Mouse (Mus musculus): ENCODE measurements around the gene Tyw1. TPM values are rescaled to one million over a fixed set of nuclear protein-coding genes. Genes with fewer than 3 reads are reported as not detected.

Gene Tyw1
- polyA plus RNA-seq, 1 experiment from 2014 or later = 11.2 TPM

GRCm38 (mm10) chr5:130293941-130294340 lies 38.5 kb downstream of the Tyw1 start:
- no peak overlapping the region for H3K4me3 ChIP-seq (replicated peaks)
- 80% methylated on average over 5 of the region's 5 CpGs for WGBS (ENCODE audit: insufficient replicate concordance)
- no peak for ATAC-seq (ENCODE audit: insufficient read depth)

GRCm38 (mm10) chr5:130294598-130294997 lies 39.2 kb downstream of the Tyw1 start:
- Histone ChIP-seq H3K36me3 (replicated peaks) (peaks cover 63% of the 10 kb centered on the region), H3K4me1 (replicated peaks) (no peaks in the 10 kb centered on the region), H3K27me3 (no peaks in the 10 kb centered on the region), H3K9me3 (replicated peaks) (no peaks in the 10 kb centered on the region), H3K9ac (no peak overlapping the region), H3K4me3 (replicated peaks) (no peak overlapping the region), H3K27ac (replicated peaks) (no peak overlapping the region), H3K4me2 (no peak overlapping the region)
- ATAC-seq (ENCODE audit: insufficient read depth) = no peak
- WGBS (ENCODE audit: insufficient replicate concordance) = 79% methylated on average over 6 of the region's 6 CpGs

More at GRCm38 (mm10) chr5:130293941-130294340, 38.5 kb downstream of the Tyw1 start:
- Histone ChIP-seq H3K27me3 (no peaks in the 10 kb centered on the region), H3K36me3 (replicated peaks) (peaks cover 59% of the 10 kb centered on the region), H3K27ac (replicated peaks) (no peak overlapping the region), H3K4me1 (replicated peaks) (no peaks in the 10 kb centered on the region), H3K9ac (no peak overlapping the region), H3K9me3 (replicated peaks) (no peaks in the 10 kb centered on the region), H3K4me2 (no peak overlapping the region)

- no peaks in the 10 kb centered on the region for H3K4me1 ChIP-seq (replicated peaks)
- peaks cover 64% of the 10 kb centered on the region for H3K36me3 ChIP-seq (replicated peaks)
- H3K9me3 ChIP-seq (replicated peaks) = no peaks in the 10 kb centered on the region
- H3K27ac ChIP-seq (replicated peaks) = no peak overlapping the region
- no peaks in the 10 kb centered on the region for H3K27me3 ChIP-seq
- H3K4me3 ChIP-seq (replicated peaks) = no peak overlapping the region
- WGBS (ENCODE audit: insufficient replicate concordance) = 76% methylated on average over 5 of the region's 5 CpGs
- H3K9ac ChIP-seq = no peak overlapping the region
- no peak overlapping the region for H3K4me2 ChIP-seq
- no peak for ATAC-seq (ENCODE audit: insufficient read depth)
Measured at GRCm38 (mm10) chr5:130296071-130296470, 40.7 kb downstream of the Tyw1 start.

- H3K4me3 ChIP-seq (replicated peaks) = no peak overlapping the region
- no peak overlapping the region for H3K4me2 ChIP-seq
- peaks cover 63% of the 10 kb centered on the region for H3K36me3 ChIP-seq (replicated peaks)
- no peaks in the 10 kb centered on the region for H3K4me1 ChIP-seq (replicated peaks)
- no peaks in the 10 kb centered on the region for H3K9me3 ChIP-seq (replicated peaks)
- H3K27ac ChIP-seq (replicated peaks) = no peak overlapping the region
- H3K27me3 ChIP-seq = no peaks in the 10 kb centered on the region
- ATAC-seq (ENCODE audit: insufficient read depth) = no peak
- WGBS (ENCODE audit: insufficient replicate concordance) = 83% methylated on average over 9 of the region's 9 CpGs
- no peak overlapping the region for H3K9ac ChIP-seq
Measured at GRCm38 (mm10) chr5:130298831-130299460, 43.5 kb downstream of the Tyw1 start.

- Histone ChIP-seq H3K9me3 (replicated peaks) (no peaks in the 10 kb centered on the region), H3K9ac (no peak overlapping the region), H3K36me3 (replicated peaks) (peaks cover 69% of the 10 kb centered on the region), H3K4me2 (no peak overlapping the region), H3K4me1 (replicated peaks) (no peaks in the 10 kb centered on the region), H3K27me3 (no peaks in the 10 kb centered on the region), H3K27ac (replicated peaks) (no peak overlapping the region), H3K4me3 (replicated peaks) (no peak overlapping the region)
- no peak for ATAC-seq (ENCODE audit: insufficient read depth)
- WGBS (ENCODE audit: insufficient replicate concordance) = 80% methylated on average over 8 of the region's 8 CpGs
Measured at GRCm38 (mm10) chr5:130299526-130299925, 44.1 kb downstream of the Tyw1 start.

GRCm38 (mm10) chr5:130303611-130304010 lies 48.2 kb downstream of the Tyw1 start:
- Histone ChIP-seq H3K4me3 (replicated peaks) (no peak overlapping the region), H3K27me3 (no peaks in the 10 kb centered on the region), H3K9me3 (replicated peaks) (no peaks in the 10 kb centered on the region), H3K4me2 (no peak overlapping the region), H3K36me3 (replicated peaks) (peaks cover 55% of the 10 kb centered on the region), H3K4me1 (replicated peaks) (no peaks in the 10 kb centered on the region), H3K27ac (replicated peaks) (no peak overlapping the region), H3K9ac (no peak overlapping the region)
- 81% methylated on average over 6 of the region's 6 CpGs for WGBS (ENCODE audit: insufficient replicate concordance)
- ATAC-seq (ENCODE audit: insufficient read depth) = no peak

- 77% methylated on average over 7 of the region's 7 CpGs for WGBS (ENCODE audit: insufficient replicate concordance)
- Histone ChIP-seq H3K27ac (replicated peaks) (no peak overlapping the region), H3K27me3 (no peaks in the 10 kb centered on the region), H3K4me1 (replicated peaks) (no peaks in the 10 kb centered on the region), H3K4me3 (replicated peaks) (no peak overlapping the region), H3K4me2 (no peak overlapping the region), H3K9me3 (replicated peaks) (no peaks in the 10 kb centered on the region), H3K9ac (no peak overlapping the region), H3K36me3 (replicated peaks) (peaks cover 26% of the 10 kb centered on the region)
- ATAC-seq (ENCODE audit: insufficient read depth) = no peak
Measured at GRCm38 (mm10) chr5:130307921-130308320, 52.5 kb downstream of the Tyw1 start.

GRCm38 (mm10) chr5:130310077-130310476 lies 54.7 kb downstream of the Tyw1 start:
- Histone ChIP-seq H3K27me3 (no peaks in the 10 kb centered on the region), H3K4me1 (replicated peaks) (no peaks in the 10 kb centered on the region), H3K36me3 (replicated peaks) (peaks cover 13% of the 10 kb centered on the region), H3K9ac (no peak overlapping the region), H3K9me3 (replicated peaks) (no peaks in the 10 kb centered on the region), H3K4me2 (no peak overlapping the region), H3K27ac (replicated peaks) (no peak overlapping the region), H3K4me3 (replicated peaks) (no peak overlapping the region)
- 84% methylated on average over 4 of the region's 4 CpGs for WGBS (ENCODE audit: insufficient replicate concordance)
- no peak for ATAC-seq (ENCODE audit: insufficient read depth)

- no peak overlapping the region for H3K4me2 ChIP-seq
- H3K9ac ChIP-seq = no peak overlapping the region
- H3K4me1 ChIP-seq (replicated peaks) = no peaks in the 10 kb centered on the region
- WGBS (ENCODE audit: insufficient replicate concordance) = 77% methylated on average over 7 of the region's 7 CpGs
- no peaks in the 10 kb centered on the region for H3K27me3 ChIP-seq
- H3K9me3 ChIP-seq (replicated peaks) = no peaks in the 10 kb centered on the region
- no peak overlapping the region for H3K27ac ChIP-seq (replicated peaks)
- no peak overlapping the region for H3K4me3 ChIP-seq (replicated peaks)
- H3K36me3 ChIP-seq (replicated peaks) = peaks cover 10% of the 10 kb centered on the region; the same call in 1 of the 2 replicates
- no peak for ATAC-seq (ENCODE audit: insufficient read depth)
Measured at GRCm38 (mm10) chr5:130310827-130311226, 55.4 kb downstream of the Tyw1 start.

- ATAC-seq (ENCODE audit: insufficient read depth) = no peak
- Histone ChIP-seq H3K27ac (replicated peaks) (no peak overlapping the region), H3K36me3 (replicated peaks) (peaks cover 16% of the 10 kb centered on the region; the same call in 1 of the 2 replicates), H3K4me1 (replicated peaks) (no peaks in the 10 kb centered on the region), H3K9me3 (replicated peaks) (no peaks in the 10 kb centered on the region), H3K9ac (no peak overlapping the region), H3K4me3 (replicated peaks) (no peak overlapping the region), H3K4me2 (no peak overlapping the region), H3K27me3 (no peaks in the 10 kb centered on the region)
- WGBS (ENCODE audit: insufficient replicate concordance) = 84% methylated on average over 3 of the region's 3 CpGs
Measured at GRCm38 (mm10) chr5:130313488-130313887, 58.1 kb downstream of the Tyw1 start.

- Histone ChIP-seq H3K4me1 (replicated peaks) (no peaks in the 10 kb centered on the region), H3K9me3 (replicated peaks) (no peaks in the 10 kb centered on the region), H3K27ac (replicated peaks) (no peak overlapping the region), H3K27me3 (no peaks in the 10 kb centered on the region), H3K4me2 (no peak overlapping the region), H3K36me3 (replicated peaks) (peaks cover 15% of the 10 kb centered on the region; the same call in 1 of the 2 replicates), H3K9ac (no peak overlapping the region), H3K4me3 (replicated peaks) (no peak overlapping the region)
- ATAC-seq (ENCODE audit: insufficient read depth) = no peak
- WGBS (ENCODE audit: insufficient replicate concordance) = 73% methylated on average over 3 of the region's 3 CpGs
Measured at GRCm38 (mm10) chr5:130314926-130315325, 59.5 kb downstream of the Tyw1 start.

- Histone ChIP-seq H3K9me3 (replicated peaks) (no peaks in the 10 kb centered on the region), H3K27ac (replicated peaks) (no peak overlapping the region), H3K4me3 (replicated peaks) (no peak overlapping the region), H3K36me3 (replicated peaks) (peaks cover 13% of the 10 kb centered on the region; the same call in 1 of the 2 replicates), H3K4me2 (no peak overlapping the region), H3K27me3 (no peaks in the 10 kb centered on the region), H3K4me1 (replicated peaks) (no peaks in the 10 kb centered on the region), H3K9ac (no peak overlapping the region)
- WGBS (ENCODE audit: insufficient replicate concordance) = 74% methylated on average over 9 of the region's 9 CpGs
- no peak for ATAC-seq (ENCODE audit: insufficient read depth)
Measured at GRCm38 (mm10) chr5:130316321-130316720, 60.9 kb downstream of the Tyw1 start.
